Mouse (Mus musculus) small intestine, adult 2 months (tissue): ENCODE results near the gene Xpnpep3.

Experiments used
- CTCF ChIP-seq: fragments of 200-500 bp; IDR thresholded peaks from 2 replicates; pipeline ENCODE4 v1.5.1; 2012; ENCODE audit warnings: low read depth, mild to moderate bottlenecking, control low read depth, inconsistent platforms, low read length, moderate library complexity, mixed read lengths; ENCODE audit not compliant: insufficient replicate concordance, insufficient read length; ENCODE audit errors: extremely low read depth
- POLR2A ChIP-seq: fragments of 200-500 bp; IDR thresholded peaks from 2 replicates; pipeline ENCODE4 v1.6.1; 2012; ENCODE audit warnings: low read depth, mild to moderate bottlenecking, control low read depth, inconsistent platforms, low read length, moderate library complexity

DNA sequence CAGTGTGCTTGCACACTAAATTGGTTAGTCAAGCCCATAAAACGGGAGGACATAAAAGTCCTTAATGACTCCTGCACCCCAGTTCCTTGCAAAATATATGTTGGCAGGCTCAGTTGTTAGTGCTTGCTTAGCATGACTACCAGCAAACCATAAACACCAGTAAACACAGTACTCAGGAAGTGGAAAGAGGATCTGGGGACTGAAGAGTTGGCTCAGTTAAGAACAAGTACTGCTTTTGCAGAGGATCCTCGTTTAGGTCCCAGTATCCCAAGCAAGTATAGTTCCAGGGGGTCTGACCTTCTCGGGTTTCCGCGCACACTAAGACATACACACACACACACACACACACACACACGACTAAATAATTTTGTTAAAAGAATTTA is 38.9 kb upstream of the Xpnpep3 start:
- TF ChIP-seq CTCF (no peak), POLR2A (no peak)
